10 mouse cellular contexts compared by ENCODE assay signal in genomic region chr14:15062861-15063418, GRCm38 (mm10).
A peak's percentile ranks its signal among the peaks of the same experiment; 100 is the strongest.
DNase-seq lines count a peak whose midpoint lies in the region; ATAC-seq lines count a peak whose summit lies in the region.
"Had no signal": no experiment of that assay in that cellular context is flagged by ENCODE, and none has a peak within 500 bp of the region (broad histone marks: within the 10 kb centered on the region; RNA-seq: fewer than 3 reads in every experiment).

No protein-coding gene starts in this region.

- H3K4me3 ChIP-seq in hindbrain, embryonic 16.5 days (ENCODE audit: low read length): no peak overlapping the region
- H3K4me3 ChIP-seq: intestine, embryonic 15.5 days; neural tube, embryonic 12.5 days had no signal

- H3K27ac ChIP-seq in hindbrain, embryonic 16.5 days (ENCODE audit: low read depth, low read length): no peak overlapping the region
- H3K27ac ChIP-seq: intestine, embryonic 15.5 days; neural tube, embryonic 12.5 days had no signal

- H3K9me3 ChIP-seq in hindbrain, embryonic 16.5 days (ENCODE audit: control insufficient read depth, low read length): no peaks in the 10 kb centered on the region
- H3K9me3 ChIP-seq: intestine, embryonic 15.5 days; neural tube, embryonic 12.5 days had no signal

- H3K4me1 ChIP-seq in hindbrain, embryonic 16.5 days (ENCODE audit: control insufficient read depth, insufficient read depth, low read depth, low read length): peaks cover 7% of the 10 kb centered on the region; the same call in 1 of the 2 replicates
- H3K4me1 ChIP-seq: neural tube, embryonic 12.5 days had no signal

- H3K36me3 ChIP-seq in hindbrain, embryonic 16.5 days (ENCODE audit: control insufficient read depth, insufficient read depth, low read length): no peaks in the 10 kb centered on the region
- H3K36me3 ChIP-seq: intestine, embryonic 15.5 days; neural tube, embryonic 12.5 days had no signal

- peak; percentile 2 for DNase-seq in heart, adult 8-10 months (ENCODE audit: low spot score)
- DNase-seq in heart, postnatal 14 days: no peak
- DNase-seq in CD4-positive helper T cell, adult 2 months (ENCODE audit: low read depth, low spot score): peak; percentile 48
- DNase-seq in lung, postnatal 25 days (ENCODE audit: low spot score): peak; percentile 3
- no peak for DNase-seq in layer of hippocampus, postnatal 36 days
- no peak for DNase-seq in left cerebral cortex, postnatal 10 days (ENCODE audit: extremely low spot score in 1 of 2, low spot score in 2 of 2)
- DNase-seq in adrenal gland, postnatal 10 days: no peak

- ATAC-seq in hindbrain, embryonic 16.5 days: peak; percentile 71; the same call in 1 of the 2 replicates
- ATAC-seq: intestine, embryonic 15.5 days had no signal

- H3K9ac ChIP-seq in hindbrain, embryonic 16.5 days (ENCODE audit: low read depth, low read length): no peak overlapping the region
- H3K9ac ChIP-seq: intestine, embryonic 15.5 days; neural tube, embryonic 12.5 days had no signal

- WGBS in hindbrain, embryonic 16.5 days: 67% methylated on average over 4 of the region's 4 CpGs

- intact Hi-C loops in heart, postnatal 14 days (cut with DNase I): no loop called here
- intact Hi-C loops in left cerebral cortex, postnatal 10 days (cut with DNase I): no loop called here

- no peak overlapping the region for H3K4me2 ChIP-seq in hindbrain, embryonic 16.5 days (ENCODE audit: low read length)
- H3K4me2 ChIP-seq: intestine, embryonic 15.5 days; neural tube, embryonic 12.5 days had no signal

- H3K27me3 ChIP-seq in hindbrain, embryonic 16.5 days (replicated peaks; ENCODE audit: control insufficient read depth, insufficient read depth, low read length): no peaks in the 10 kb centered on the region
- H3K27me3 ChIP-seq: intestine, embryonic 15.5 days; neural tube, embryonic 12.5 days had no signal

Comparison
In these comparisons a context has a peak if more than half of its experiments do, and no peak if none do; other contexts are left out.
1. DNase-seq: peak in heart, adult 8-10 months (single experiment), CD4-positive helper T cell, adult 2 months (single experiment) and lung, postnatal 25 days (single experiment); none in heart, postnatal 14 days (0 of 2), layer of hippocampus, postnatal 36 days (0 of 2), left cerebral cortex, postnatal 10 days (0 of 2) and adrenal gland, postnatal 10 days (single experiment).